Mouse (Mus musculus): ENCODE results near the gene Rnf180. TPM values are rescaled to one million over a fixed set of nuclear protein-coding genes. Genes with fewer than 3 reads are reported as not detected.
A peak's percentile ranks its signal among the peaks of the same experiment; 100 is the strongest.

Gene Rnf180
- total RNA-seq, 2 experiments from 2014 or later: 12.7 to 16.2 TPM

DNA sequence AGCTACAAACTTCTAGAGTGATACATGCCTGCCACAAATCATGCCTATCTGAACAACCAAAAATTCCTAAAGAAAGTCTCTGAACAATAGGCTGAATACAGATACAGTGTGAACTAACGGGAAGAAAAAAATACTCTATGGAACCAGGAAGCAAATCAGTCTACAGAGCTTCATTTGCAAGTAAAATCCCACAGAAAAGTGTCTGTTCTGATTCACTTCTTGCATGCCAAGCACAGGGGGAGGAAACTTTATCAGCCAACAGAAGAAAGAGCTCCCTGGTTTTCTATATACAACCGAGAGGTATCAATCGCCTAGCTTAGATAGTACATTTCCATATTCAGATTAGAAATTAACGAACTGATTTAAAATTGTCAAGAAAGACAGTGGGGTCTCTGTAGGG is 43.8 kb downstream of the Rnf180 start:
- DNase-seq: no peak

GRCm38 (mm10) chr13:105250264-105250663 is 44.4 kb downstream of the Rnf180 start:
- no peak for DNase-seq

DNA sequence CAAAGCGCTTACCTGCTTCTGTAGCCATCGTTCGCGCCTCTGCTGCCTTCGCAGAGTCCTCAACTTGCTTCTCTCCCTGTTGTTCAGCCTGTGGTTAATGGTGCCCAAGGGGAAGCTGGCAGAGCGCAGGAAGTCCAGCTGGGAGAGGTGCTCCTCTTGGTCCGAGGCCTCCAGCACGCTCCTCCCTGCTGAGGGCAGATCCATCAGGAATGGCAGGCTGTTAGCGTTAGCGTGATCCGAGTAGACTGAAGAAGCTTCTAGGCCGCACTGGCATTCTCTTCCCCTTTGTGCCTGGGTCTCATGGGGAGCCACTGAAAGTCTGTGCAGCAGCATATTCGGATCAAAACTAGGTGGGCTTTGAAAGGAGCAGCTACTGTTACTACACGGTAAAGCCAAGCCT is 45.0 kb downstream of the Rnf180 start:
- no peak for DNase-seq

GRCm38 (mm10) chr13:105247691-105248090 is 46.9 kb downstream of the Rnf180 start:
- peak; percentile 5 to 43 for DNase-seq

DNA sequence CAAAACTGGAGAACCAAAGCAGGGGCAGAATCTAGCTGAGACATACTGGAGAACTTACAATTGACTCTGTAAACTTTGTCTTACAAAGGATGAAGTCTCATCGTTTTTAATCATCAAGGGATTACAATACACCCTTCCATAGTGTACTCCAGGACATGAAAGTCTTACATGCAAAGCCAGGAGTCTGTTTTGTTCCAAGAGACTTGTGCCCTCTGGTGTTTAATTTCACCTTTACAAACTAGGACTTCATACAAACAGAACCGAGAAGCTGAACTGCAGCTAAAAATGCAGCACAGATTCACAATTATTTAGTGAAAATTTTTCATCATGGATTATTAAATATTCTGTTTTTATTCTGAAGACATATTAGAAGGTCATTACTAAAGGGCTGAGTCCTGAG is 53.8 kb downstream of the Rnf180 start:
- DNase-seq: no peak

GRCm38 (mm10) chr13:105227126-105227525 is 67.5 kb downstream of the Rnf180 start:
- no peak for DNase-seq

DNA sequence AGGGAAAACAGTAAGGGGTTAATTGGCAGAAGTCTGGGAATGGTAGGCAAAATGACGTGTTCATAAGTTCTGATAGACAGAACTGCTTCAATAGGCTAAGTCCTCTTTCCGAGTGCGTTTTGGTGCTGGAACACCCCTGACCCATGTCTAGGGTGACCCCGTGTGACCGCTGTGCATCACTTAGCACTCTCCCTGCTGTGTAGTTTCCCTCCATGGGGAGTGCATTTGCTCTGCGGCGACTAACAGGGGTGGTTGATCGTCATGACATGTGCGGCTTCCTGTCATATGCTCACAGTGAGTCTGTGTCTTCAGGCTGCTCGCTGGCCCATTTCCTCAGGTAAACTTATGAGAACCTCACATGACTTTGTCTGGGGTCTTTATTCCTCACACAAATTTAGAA is 70.6 kb downstream of the Rnf180 start:
- no peak for DNase-seq

DNA sequence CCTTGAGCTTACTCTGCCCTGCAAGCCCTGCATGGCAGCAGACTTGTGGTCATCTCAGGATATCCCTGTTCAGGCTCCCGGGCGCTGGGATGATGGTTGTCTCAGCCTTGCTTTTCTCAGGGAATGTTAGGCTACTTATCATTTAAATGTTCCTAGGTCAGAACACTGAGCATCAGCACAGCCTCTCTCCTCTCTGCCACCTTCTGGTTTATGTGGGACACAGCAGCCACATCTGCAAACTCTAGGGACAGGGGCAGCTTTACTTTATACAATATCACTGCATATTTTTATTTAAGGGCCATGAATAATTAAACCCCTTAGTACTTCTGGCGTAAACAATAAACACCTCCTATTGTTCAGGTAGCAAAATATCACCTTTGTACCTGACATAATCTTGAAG is 71.5 kb downstream of the Rnf180 start:
- DNase-seq: peak; percentile 12

DNA sequence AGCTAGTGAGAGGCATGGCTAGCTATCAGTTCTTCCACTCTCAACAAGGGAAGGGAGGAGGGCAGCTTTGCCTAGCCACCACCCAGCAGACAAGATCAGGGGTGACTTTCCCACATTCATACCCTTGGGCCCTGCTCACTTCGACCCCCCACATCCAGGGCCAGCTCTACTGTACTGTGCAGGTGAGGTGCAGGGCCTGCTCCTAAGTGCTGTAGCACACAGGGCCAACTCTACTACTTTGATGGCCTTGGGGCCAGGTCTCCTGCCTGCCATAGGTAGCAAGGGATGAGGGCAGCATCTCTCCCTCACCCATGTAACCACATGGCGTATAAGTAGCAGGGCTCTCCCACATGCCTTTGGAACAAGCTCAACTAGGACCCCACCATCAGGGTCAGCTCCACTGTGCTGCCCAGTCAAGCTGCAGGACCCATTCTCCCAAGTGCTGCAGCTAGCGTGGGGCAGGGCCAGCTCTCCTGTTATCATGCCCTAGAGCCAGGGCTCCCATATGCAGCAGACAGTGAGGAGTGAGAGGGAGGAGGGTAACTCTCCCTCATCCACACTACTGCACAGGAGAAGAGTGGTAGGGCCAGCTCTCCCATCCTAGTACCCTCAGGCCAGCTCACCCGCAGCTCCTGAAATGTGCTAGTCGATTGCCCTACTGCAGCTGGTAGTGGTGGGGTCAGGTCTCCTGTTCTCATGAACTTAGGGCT is 72.4 kb downstream of the Rnf180 start:
- no peak for DNase-seq

GRCm38 (mm10) chr13:105210746-105211145 is 83.9 kb downstream of the Rnf180 start:
- no peak for DNase-seq

DNA sequence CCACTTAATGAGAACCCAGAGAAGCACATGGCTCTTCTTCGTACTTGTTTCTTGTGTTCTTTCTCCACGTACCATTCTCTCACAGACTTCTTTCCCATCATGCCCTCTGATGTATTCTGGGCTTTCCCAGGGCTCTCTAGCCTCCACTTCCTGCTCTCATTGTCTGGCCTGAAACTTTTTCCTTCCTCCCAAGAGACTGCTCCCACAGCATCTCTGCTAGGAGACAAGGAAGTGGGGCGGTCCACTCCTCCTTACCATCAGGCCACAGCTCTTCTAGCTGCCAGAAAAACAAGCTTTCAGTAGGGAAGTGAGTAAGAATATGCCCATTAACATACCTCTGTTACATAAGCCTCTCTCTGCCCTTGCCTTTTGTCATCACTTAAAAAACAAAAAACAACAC is 90.8 kb downstream of the Rnf180 start:
- no peak for DNase-seq

DNA sequence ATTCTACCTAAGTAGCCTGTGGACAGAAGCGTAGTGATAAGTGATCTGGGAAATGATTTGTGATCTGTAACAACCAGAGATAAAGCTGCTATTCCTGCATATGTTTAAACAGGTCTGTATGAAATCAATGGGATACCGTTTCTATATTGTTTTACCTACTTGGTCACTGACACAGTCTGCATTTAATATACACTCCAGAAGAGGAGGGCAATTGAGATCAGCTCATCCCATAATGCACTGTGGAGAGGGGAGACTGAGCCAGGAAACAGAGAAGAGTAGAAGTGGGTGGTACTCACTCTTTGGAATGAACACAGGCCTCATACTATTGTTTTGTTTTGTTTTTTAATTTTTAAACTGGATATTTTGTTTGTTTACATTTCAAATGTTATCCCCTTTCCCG is 96.0 kb downstream of the Rnf180 start:
- no peak for DNase-seq

GRCm38 (mm10) chr13:105198028-105198427 is 96.6 kb downstream of the Rnf180 start:
- DNase-seq: no peak

DNA sequence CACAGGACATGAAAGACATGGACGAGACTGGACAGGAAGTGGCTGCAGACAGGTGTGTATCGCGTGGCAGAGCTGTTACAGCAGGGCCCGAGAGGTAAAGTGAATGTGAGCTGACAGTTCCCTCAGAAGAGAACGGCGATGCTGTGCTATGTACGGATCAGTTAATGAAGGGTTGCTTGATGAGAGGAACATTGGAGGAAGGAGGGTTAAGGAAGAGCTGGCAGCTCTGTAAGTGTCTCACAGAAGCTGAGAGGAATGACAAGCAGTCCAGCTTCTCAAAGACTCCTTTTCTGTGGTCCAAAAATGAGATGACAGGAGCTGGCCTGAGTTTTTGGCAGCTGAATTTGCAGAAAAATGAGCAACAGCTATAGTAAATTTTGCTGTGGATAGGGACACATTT is 101.0 kb downstream of the Rnf180 start:
- DNase-seq: no peak

GRCm38 (mm10) chr13:105188730-105189129 is 105.9 kb downstream of the Rnf180 start:
- DNase-seq: no peak

DNA sequence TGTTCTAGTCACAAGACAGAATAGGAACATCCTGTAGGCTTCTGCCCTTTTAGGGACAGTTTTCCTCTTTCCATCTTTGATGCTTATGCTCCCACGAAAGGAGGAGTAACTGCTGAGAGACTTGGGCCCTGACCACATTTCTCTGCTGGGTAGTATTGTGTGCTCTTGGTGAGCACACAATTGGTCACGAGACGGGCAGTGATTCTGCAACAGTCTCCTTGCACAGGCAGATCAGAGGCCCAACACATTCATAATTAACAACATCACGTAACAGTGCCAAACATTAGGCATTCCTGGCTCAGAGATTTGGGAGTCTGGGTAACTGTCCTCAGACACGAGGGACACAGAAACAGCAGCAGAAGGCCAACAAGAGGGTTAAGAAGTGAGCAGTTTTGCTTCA is 113.8 kb downstream of the Rnf180 start:
- DNase-seq: no peak

- DNase-seq: no peak
These were observed 129.2 kb downstream of the Rnf180 start for GRCm38 (mm10) chr13:105165441-105165840.

DNA sequence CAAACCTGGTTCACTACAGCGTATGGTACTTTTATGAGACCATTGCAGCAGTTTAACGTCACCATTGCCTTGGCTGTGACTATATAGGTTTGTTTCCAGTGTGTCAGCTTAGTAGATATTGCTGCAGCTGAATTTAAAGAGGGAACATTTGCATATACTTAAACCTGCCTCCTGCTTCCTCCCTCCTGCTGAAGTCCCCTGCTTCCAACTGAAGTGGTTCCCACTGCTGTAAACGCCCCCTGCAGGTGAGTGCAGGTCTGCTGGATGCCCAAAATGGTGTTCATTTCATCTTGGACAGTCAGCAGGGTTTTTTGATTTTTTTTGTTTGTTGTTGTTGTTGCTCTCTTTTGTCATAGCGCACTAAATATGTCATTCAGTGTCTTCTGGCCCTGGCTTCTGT is 140.7 kb downstream of the Rnf180 start:
- DNase-seq: peak; percentile 7 to 35

DNA sequence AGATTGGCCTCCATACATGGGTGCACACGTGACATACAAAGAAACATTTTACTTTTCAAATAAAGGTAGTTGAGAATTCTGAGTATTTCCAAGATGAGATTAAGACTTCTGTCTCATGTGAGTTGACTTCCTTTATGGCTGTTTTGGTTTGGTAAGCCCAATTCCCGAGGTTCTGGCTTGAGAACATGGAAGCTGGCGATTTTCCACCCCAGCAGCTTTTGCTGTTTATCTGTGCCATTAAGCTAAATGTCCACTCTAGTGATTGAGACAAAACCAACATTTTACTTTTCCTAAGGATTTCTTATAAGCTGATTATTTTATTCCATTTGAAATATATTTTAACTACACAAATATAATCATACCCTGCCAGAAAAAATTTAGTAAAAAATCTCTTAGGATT is 144.6 kb downstream of the Rnf180 start:
- DNase-seq: no peak

GRCm38 (mm10) chr13:105147795-105148418 is 146.7 kb downstream of the Rnf180 start:
- no peak for DNase-seq

- DNase-seq: no peak
These were observed 147.8 kb downstream of the Rnf180 start for GRCm38 (mm10) chr13:105146827-105147226.

DNA sequence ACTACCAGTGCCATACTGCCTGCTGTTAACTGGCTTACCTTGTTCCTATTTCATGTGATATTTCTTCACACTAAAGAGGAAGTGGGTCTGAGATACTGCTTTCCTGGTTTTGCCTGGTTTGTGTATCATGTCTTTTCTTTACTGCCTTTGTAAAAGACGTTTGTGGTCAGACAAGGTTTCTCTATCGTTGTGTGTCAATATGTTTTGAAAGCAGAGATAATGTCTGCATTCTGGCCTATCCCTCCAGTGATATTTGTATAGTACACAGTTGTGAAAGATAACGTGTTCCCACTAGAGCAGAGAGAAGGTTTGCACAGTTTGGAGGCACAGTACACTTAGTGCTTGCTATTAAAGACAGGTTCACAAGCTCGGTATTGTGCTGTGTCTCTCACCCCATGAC is 154.7 kb downstream of the Rnf180 start:
- no peak for DNase-seq

- DNase-seq: no peak
These were observed 160.2 kb downstream of the Rnf180 start for GRCm38 (mm10) chr13:105134397-105134796.

GRCm38 (mm10) chr13:105132776-105133175 is 161.8 kb downstream of the Rnf180 start:
- no peak for DNase-seq

Measured in adrenal gland, postnatal 36 days (tissue).